Mouse (Mus musculus) spleen, adult 2 months (tissue): ENCODE measurements around the gene Dolpp1. TPM values are rescaled to one million over a fixed set of nuclear protein-coding genes. Genes with fewer than 3 reads are reported as not detected.

Experiments used
- DNase-seq, 2 experiments: peaks; one replicate each; pipeline versions ENCODE4 v3.0.0 to v3.0.0-alpha.2; 2012 to 2021; ENCODE audit warnings: low spot score in 2 of 2, low read depth in 1 of 2
- H3K27ac ChIP-seq: fragments of 200-500 bp; 2 replicates; pipeline ENCODE4 v1.5.1; 2012; ENCODE audit warnings: low read length, inconsistent platforms; ENCODE audit not compliant: insufficient read depth
- H3K27me3 ChIP-seq: fragments of 200-500 bp; 2 replicates; pipeline ENCODE4 v1.6.1; 2012; ENCODE audit warnings: mild to moderate bottlenecking, moderate library complexity, low read length, inconsistent platforms; ENCODE audit not compliant: control insufficient read depth, insufficient read depth
- H3K36me3 ChIP-seq: fragments of 200-500 bp; 2 replicates; pipeline ENCODE4 v1.6.1; 2012; ENCODE audit warnings: mild to moderate bottlenecking, low read length, inconsistent platforms; ENCODE audit not compliant: control insufficient read depth, insufficient read depth
- H3K4me1 ChIP-seq: fragments of 200-500 bp; 2 replicates; pipeline ENCODE4 v1.6.1; 2011; ENCODE audit warnings: inconsistent platforms; ENCODE audit not compliant: control insufficient read depth, insufficient read depth, insufficient read length
- H3K4me3 ChIP-seq: fragments of 200-500 bp; 2 replicates; pipeline ENCODE4 v1.5.1; 2011; ENCODE audit warnings: mild to moderate bottlenecking, inconsistent platforms; ENCODE audit not compliant: insufficient read depth, insufficient read length; ENCODE audit errors: extremely low read depth
- CTCF ChIP-seq: fragments of 200-500 bp; IDR thresholded peaks from 2 replicates; pipeline ENCODE4 v1.5.1; 2011; ENCODE audit warnings: mild to moderate bottlenecking, inconsistent platforms; ENCODE audit not compliant: insufficient read depth, insufficient read length, insufficient replicate concordance; ENCODE audit errors: extremely low read depth
- POLR2A ChIP-seq: fragments of 200-500 bp; IDR thresholded peaks from 2 replicates; pipeline ENCODE4 v1.6.1; 2011; ENCODE audit warnings: low read depth, low read length, inconsistent platforms
- WGBS: fragments of 180-500 bp; shearing (Covaris S2); methylation state at CpG from one replicate; pipeline ENCODE4 v1.1.7; 2018; 5-methylcytosine and 5-hydroxymethylcytosine counted together
- polyA plus RNA-seq: library from polyadenylated mRNA; depleted of rRNA; stranded (reverse); fragments of >200 nt; gene quantifications from 2 replicates; pipeline ENCODE4 v1.2.3, GENCODE M21; 2012

The Dolpp1 gene
- polyA plus RNA-seq, 1 experiment: 31.9 TPM

GRCm38 (mm10) chr2:30356266-30356665 lies 35.8 kb upstream of the Dolpp1 start:
- Histone ChIP-seq H3K4me3 (no peak overlapping the region), H3K36me3 (peaks cover 7% of the 10 kb centered on the region), H3K4me1 (peaks cover 6% of the 10 kb centered on the region; the same call in 1 of the 2 replicates), H3K27ac (no peak overlapping the region), H3K27me3 (no peaks in the 10 kb centered on the region)
- DNase-seq: no peak
- TF ChIP-seq CTCF: no peak
- TF ChIP-seq POLR2A: no peak
- WGBS: 85% methylated on average over 4 of the region's 4 CpGs

GRCm38 (mm10) chr2:30356906-30357305 lies 35.1 kb upstream of the Dolpp1 start:
- H3K4me1 ChIP-seq: peaks cover 6% of the 10 kb centered on the region; the same call in 1 of the 2 replicates
- no peak overlapping the region for H3K4me3 ChIP-seq
- peaks cover 7% of the 10 kb centered on the region for H3K36me3 ChIP-seq
- no peak for TF ChIP-seq CTCF
- TF ChIP-seq POLR2A: no peak
- no peak for DNase-seq
- H3K27ac ChIP-seq: no peak overlapping the region
- H3K27me3 ChIP-seq: no peaks in the 10 kb centered on the region
- WGBS: 81% methylated on average over 9 of the region's 9 CpGs

GRCm38 (mm10) chr2:30357552-30358510 lies 34.2 kb upstream of the Dolpp1 start:
- TF ChIP-seq POLR2A: no peak
- TF ChIP-seq CTCF: no peak
- WGBS: 74% methylated on average over 8 of the region's 8 CpGs
- Histone ChIP-seq H3K27ac (no peak overlapping the region), H3K36me3 (peaks cover 4% of the 10 kb centered on the region), H3K27me3 (no peaks in the 10 kb centered on the region), H3K4me3 (peak overlapping the region; percentile 61), H3K4me1 (peaks cover 6% of the 10 kb centered on the region; the same call in 1 of the 2 replicates)
- no peak for DNase-seq

- no peaks in the 10 kb centered on the region for H3K27me3 ChIP-seq
- DNase-seq: peak; percentile 53 to 83
- H3K36me3 ChIP-seq: peaks cover 3% of the 10 kb centered on the region; the same call in 1 of the 2 replicates
- 2% methylated on average over 72 of the region's 73 CpGs for WGBS
- peak within 1 kb of the TSS; percentile 61 for H3K4me3 ChIP-seq
- peak within 1 kb of the TSS; percentile 43 for H3K27ac ChIP-seq
- H3K4me1 ChIP-seq: peaks cover 6% of the 10 kb centered on the region; the same call in 1 of the 2 replicates
- TF ChIP-seq CTCF (peak; percentile 45; the same call in 1 of the 2 replicates), POLR2A (no peak)
These were observed 33.2 kb upstream of the Dolpp1 start, which contains the start of gene Sh3glb2 for GRCm38 (mm10) chr2:30358533-30359531. Gene Sh3glb2, minus strand, starts transcription at chr2:30359337.

GRCm38 (mm10) chr2:30360626-30361025 lies 31.4 kb upstream of the Dolpp1 start:
- no peak for DNase-seq
- no peak for TF ChIP-seq POLR2A
- TF ChIP-seq CTCF: no peak
- Histone ChIP-seq H3K27ac (no peak overlapping the region), H3K4me1 (peaks cover 6% of the 10 kb centered on the region; the same call in 1 of the 2 replicates), H3K36me3 (no peaks in the 10 kb centered on the region), H3K27me3 (no peaks in the 10 kb centered on the region), H3K4me3 (no peak overlapping the region)
- 88% methylated on average over 10 of the region's 10 CpGs for WGBS

GRCm38 (mm10) chr2:30362865-30363264 lies 29.2 kb upstream of the Dolpp1 start:
- no peak overlapping the region for H3K27ac ChIP-seq
- H3K27me3 ChIP-seq: no peaks in the 10 kb centered on the region
- no peak for DNase-seq
- H3K36me3 ChIP-seq: no peaks in the 10 kb centered on the region
- H3K4me1 ChIP-seq: peaks cover 6% of the 10 kb centered on the region; the same call in 1 of the 2 replicates
- no peak overlapping the region for H3K4me3 ChIP-seq
- 83% methylated on average over 5 of the region's 5 CpGs for WGBS
- TF ChIP-seq POLR2A: no peak
